Mouse (Mus musculus): ENCODE results near the gene Ddx19a. TPM values are rescaled to one million over a fixed set of nuclear protein-coding genes. Genes with fewer than 3 reads are reported as not detected.

The Ddx19a gene
- polyA plus RNA-seq, 1 experiment from 2014 or later: 13.3 TPM

DNA sequence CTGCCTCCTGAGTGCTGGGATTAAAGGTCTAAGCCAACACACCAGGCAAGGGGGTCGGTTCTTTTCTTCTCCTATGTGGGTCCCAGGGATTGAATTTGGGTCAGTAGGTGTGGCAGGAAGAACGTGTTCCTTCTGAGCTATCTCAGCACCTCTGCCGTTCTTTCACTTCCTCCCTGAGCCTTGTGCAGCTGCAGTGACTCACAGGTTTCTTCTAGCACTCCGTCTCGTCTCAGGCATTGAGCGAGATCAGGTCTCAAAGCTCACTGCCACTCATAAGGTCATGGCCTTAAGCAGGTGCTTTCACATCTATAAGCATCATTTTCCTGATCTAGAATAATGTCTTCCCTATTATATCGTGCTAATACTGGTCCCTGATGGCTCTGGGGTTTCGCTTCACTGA lies 42.8 kb downstream of the Ddx19a start:
- no peak for TF ChIP-seq CTCF (IDR thresholded peaks at IDR 0.05; ENCODE audit: low read depth)
- H3K4me2 ChIP-seq (ENCODE audit: low read length): no peak overlapping the region
- H3K4me1 ChIP-seq (replicated peaks; ENCODE audit: insufficient read depth, low read length): 0 out of 2 replicates have a peak, but pooled peaks cover 4% of the 10 kb centered on the region
- no peak for ATAC-seq (replicated peaks; ENCODE audit: low FRiP score, low read depth)
- no peak overlapping the region for H3K9ac ChIP-seq (ENCODE audit: low read depth, low read length)
- H3K36me3 ChIP-seq (ENCODE audit: insufficient read depth, low read length): peaks cover 18% of the 10 kb centered on the region
- H3K4me3 ChIP-seq (replicated peaks; ENCODE audit: low read depth, low read length): no peak overlapping the region
- no peak overlapping the region for H3K27ac ChIP-seq
- WGBS: 63% methylated on average over 8 of the region's 8 CpGs
- DNase-seq (ENCODE audit: low spot score): no peak
- no peaks in the 10 kb centered on the region for H3K9me3 ChIP-seq (replicated peaks; ENCODE audit: low read length)
- no peaks in the 10 kb centered on the region for H3K27me3 ChIP-seq (ENCODE audit: insufficient read depth, low read length)

- no peaks in the 10 kb centered on the region for H3K27me3 ChIP-seq (ENCODE audit: insufficient read depth, low read length)
- H3K4me3 ChIP-seq (replicated peaks; ENCODE audit: low read depth, low read length): no peak overlapping the region
- TF ChIP-seq CTCF (IDR thresholded peaks at IDR 0.05; ENCODE audit: low read depth): no peak
- DNase-seq (ENCODE audit: low spot score): no peak
- WGBS: 63% methylated on average over 17 of the region's 17 CpGs
- H3K27ac ChIP-seq: no peak overlapping the region
- peak overlapping the region; percentile 13; the same call in 1 of the 2 replicates for H3K4me2 ChIP-seq (ENCODE audit: low read length)
- H3K9ac ChIP-seq (ENCODE audit: low read depth, low read length): no peak overlapping the region
- ATAC-seq (replicated peaks; ENCODE audit: low FRiP score, low read depth): no peak
- peaks cover 6% of the 10 kb centered on the region; the same call in 1 of the 2 replicates for H3K4me1 ChIP-seq (replicated peaks; ENCODE audit: insufficient read depth, low read length)
- H3K36me3 ChIP-seq (ENCODE audit: insufficient read depth, low read length): no peaks in the 10 kb centered on the region
- H3K9me3 ChIP-seq (replicated peaks; ENCODE audit: low read length): no peaks in the 10 kb centered on the region
Observed at GRCm38 (mm10) chr8:110950065-110950484, 47.5 kb downstream of the Ddx19a start.

- H3K4me2 ChIP-seq (ENCODE audit: low read length): no peak overlapping the region
- peaks cover 14% of the 10 kb centered on the region for H3K4me1 ChIP-seq (replicated peaks; ENCODE audit: insufficient read depth, low read length)
- no peak overlapping the region for H3K27ac ChIP-seq
- TF ChIP-seq CTCF (IDR thresholded peaks at IDR 0.05; ENCODE audit: low read depth): no peak
- DNase-seq (ENCODE audit: low spot score): no peak
- no peaks in the 10 kb centered on the region for H3K9me3 ChIP-seq (replicated peaks; ENCODE audit: low read length)
- H3K9ac ChIP-seq (ENCODE audit: low read depth, low read length): no peak overlapping the region
- no peak for ATAC-seq (replicated peaks; ENCODE audit: low FRiP score, low read depth)
- no peaks in the 10 kb centered on the region for H3K36me3 ChIP-seq (ENCODE audit: insufficient read depth, low read length)
- WGBS: 78% methylated on average over 4 of the region's 4 CpGs
- H3K4me3 ChIP-seq (replicated peaks; ENCODE audit: low read depth, low read length): no peak overlapping the region
- no peaks in the 10 kb centered on the region for H3K27me3 ChIP-seq (ENCODE audit: insufficient read depth, low read length)
Observed at GRCm38 (mm10) chr8:110945716-110946115, 51.9 kb downstream of the Ddx19a start.

GRCm38 (mm10) chr8:110944276-110944876 lies 53.2 kb downstream of the Ddx19a start:
- Histone ChIP-seq H3K4me2 (ENCODE audit: low read length) (no peak overlapping the region), H3K36me3 (ENCODE audit: insufficient read depth, low read length) (no peaks in the 10 kb centered on the region), H3K4me3 (replicated peaks; ENCODE audit: low read depth, low read length) (no peak overlapping the region), H3K9ac (ENCODE audit: low read depth, low read length) (no peak overlapping the region), H3K4me1 (replicated peaks; ENCODE audit: insufficient read depth, low read length) (peaks cover 21% of the 10 kb centered on the region), H3K27me3 (ENCODE audit: insufficient read depth, low read length) (no peaks in the 10 kb centered on the region), H3K27ac (no peak overlapping the region), H3K9me3 (replicated peaks; ENCODE audit: low read length) (no peaks in the 10 kb centered on the region)
- ATAC-seq (replicated peaks; ENCODE audit: low FRiP score, low read depth) (no peak), DNase-seq (ENCODE audit: low spot score) (no peak)
- WGBS: 87% methylated on average over 7 of the region's 7 CpGs
- no peak for TF ChIP-seq CTCF (IDR thresholded peaks at IDR 0.05; ENCODE audit: low read depth)

DNA sequence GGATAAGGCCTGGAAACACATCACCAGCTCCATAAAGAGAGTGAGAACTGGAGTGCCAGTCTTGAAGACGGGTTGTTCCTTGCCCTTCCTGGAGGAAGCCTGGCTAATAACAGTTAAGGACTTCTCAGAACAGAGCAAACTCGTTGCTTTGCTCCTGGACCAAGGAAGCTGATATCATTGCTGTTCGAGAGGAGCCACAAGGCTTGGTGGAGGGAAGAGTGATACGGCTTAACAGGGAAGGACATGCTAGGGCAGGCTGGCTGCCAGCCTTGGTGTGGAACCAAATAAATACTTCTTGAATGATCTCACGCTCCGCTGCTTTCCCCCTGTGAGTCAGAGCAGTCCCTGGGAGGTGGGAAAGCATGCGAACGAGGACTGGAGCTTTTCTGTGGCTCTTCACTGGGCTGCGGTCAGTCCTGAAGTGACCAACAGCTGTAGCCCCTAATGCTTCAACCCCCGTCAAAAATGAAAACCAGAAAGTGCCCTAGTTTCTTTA lies 56.1 kb downstream of the Ddx19a start:
- Histone ChIP-seq H3K9ac (ENCODE audit: low read depth, low read length) (peak overlapping the region; percentile 27; the same call in 1 of the 2 replicates), H3K4me3 (replicated peaks; ENCODE audit: low read depth, low read length) (no peak overlapping the region), H3K27me3 (ENCODE audit: insufficient read depth, low read length) (no peaks in the 10 kb centered on the region), H3K9me3 (replicated peaks; ENCODE audit: low read length) (no peaks in the 10 kb centered on the region), H3K27ac (peak overlapping the region; percentile 82), H3K4me2 (ENCODE audit: low read length) (0 out of 2 replicates have a peak overlapping the region, but pooled peaks have one; percentile 7), H3K4me1 (replicated peaks; ENCODE audit: insufficient read depth, low read length) (peaks cover 24% of the 10 kb centered on the region), H3K36me3 (ENCODE audit: insufficient read depth, low read length) (no peaks in the 10 kb centered on the region)
- DNase-seq (ENCODE audit: low spot score): peak; percentile 84
- WGBS: 28% methylated on average over 10 of the region's 10 CpGs
- no peak for TF ChIP-seq CTCF (IDR thresholded peaks at IDR 0.05; ENCODE audit: low read depth)
- ATAC-seq (replicated peaks; ENCODE audit: low FRiP score, low read depth): peak; percentile 86

- ATAC-seq (replicated peaks; ENCODE audit: low FRiP score, low read depth): no peak
Observed at GRCm38 (mm10) chr8:110940682-110941452, 56.7 kb downstream of the Ddx19a start.

More at GRCm38 (mm10) chr8:110940682-110941452, 56.7 kb downstream of the Ddx19a start:
- peak overlapping the region; percentile 82 for H3K27ac ChIP-seq
- H3K4me1 ChIP-seq (replicated peaks; ENCODE audit: insufficient read depth, low read length): peaks cover 24% of the 10 kb centered on the region
- TF ChIP-seq CTCF (IDR thresholded peaks at IDR 0.05; ENCODE audit: low read depth): no peak
- H3K36me3 ChIP-seq (ENCODE audit: insufficient read depth, low read length): no peaks in the 10 kb centered on the region
- no peaks in the 10 kb centered on the region for H3K9me3 ChIP-seq (replicated peaks; ENCODE audit: low read length)
- 65% methylated on average over 15 of the region's 15 CpGs for WGBS
- peak overlapping the region; percentile 27; the same call in 1 of the 2 replicates for H3K9ac ChIP-seq (ENCODE audit: low read depth, low read length)
- H3K4me3 ChIP-seq (replicated peaks; ENCODE audit: low read depth, low read length): no peak overlapping the region
- H3K27me3 ChIP-seq (ENCODE audit: insufficient read depth, low read length): no peaks in the 10 kb centered on the region
- 0 out of 2 replicates have a peak overlapping the region, but pooled peaks have one; percentile 7 for H3K4me2 ChIP-seq (ENCODE audit: low read length)
- no peak for DNase-seq (ENCODE audit: low spot score)
